Comparison of ENCODE assay signal across 8 mouse cellular contexts in genomic region chr12:75176691-75177645, GRCm38 (mm10). TPM values are rescaled to one million over a fixed set of nuclear protein-coding genes. Genes with fewer than 3 reads are reported as not detected.
DNase-seq lines count a peak whose midpoint lies in the region; ATAC-seq lines count a peak whose summit lies in the region.

Gene Kcnh5, minus strand, starts transcription at chr12:75177332.

- H3K4me3 ChIP-seq in kidney, embryonic 14.5 days (ENCODE audit: low read length), result peak within 1 kb of the TSS; percentile 41
- H3K4me3 ChIP-seq in forebrain, embryonic 11.5 days (ENCODE audit: low read depth, low read length), result peak within 1 kb of the TSS; percentile 59
- peak within 1 kb of the TSS; percentile 86 for H3K4me3 ChIP-seq in hindbrain, embryonic 15.5 days
- H3K4me3 ChIP-seq in limb, embryonic 10.5 days, result peak within 1 kb of the TSS; percentile 60

- 0 out of 2 replicates have a peak, but pooled peaks cover 4% of the 10 kb centered on the region for H3K4me1 ChIP-seq in kidney, embryonic 14.5 days (ENCODE audit: control insufficient read depth, insufficient read depth, low read length)
- H3K4me1 ChIP-seq in forebrain, embryonic 11.5 days (replicated peaks; ENCODE audit: control insufficient read depth, insufficient read depth, low read length), result peaks cover 5% of the 10 kb centered on the region; the same call in 1 of the 2 replicates
- H3K4me1 ChIP-seq in hindbrain, embryonic 15.5 days (replicated peaks), result peaks cover 18% of the 10 kb centered on the region
- peaks cover 23% of the 10 kb centered on the region for H3K4me1 ChIP-seq in limb, embryonic 10.5 days

- peak; percentile 93 for ATAC-seq in kidney, embryonic 14.5 days (ENCODE audit: low FRiP score, low TSS enrichment)
- peak; percentile 96 for ATAC-seq in forebrain, embryonic 11.5 days (replicated peaks; ENCODE audit: low FRiP score)
- peak; percentile 94 for ATAC-seq in hindbrain, embryonic 15.5 days (ENCODE audit: low FRiP score, low read depth)

- H3K36me3 ChIP-seq in kidney, embryonic 14.5 days (ENCODE audit: control insufficient read depth, insufficient read depth, low read length), result no peaks in the 10 kb centered on the region
- H3K36me3 ChIP-seq in forebrain, embryonic 11.5 days (ENCODE audit: control insufficient read depth, insufficient read depth, low read length), result no peaks in the 10 kb centered on the region
- no peaks in the 10 kb centered on the region for H3K36me3 ChIP-seq in hindbrain, embryonic 15.5 days
- H3K36me3 ChIP-seq in limb, embryonic 10.5 days, result no peaks in the 10 kb centered on the region

- WGBS in kidney, embryonic 14.5 days, result under 1% methylated on average over 44 of the region's 52 CpGs
- WGBS in forebrain, embryonic 11.5 days, result under 1% methylated on average over 50 of the region's 52 CpGs
- WGBS in hindbrain, embryonic 15.5 days, result under 1% methylated on average over 52 of the region's 52 CpGs
- under 1% methylated on average over 52 of the region's 52 CpGs for WGBS in limb, embryonic 10.5 days

- no peak within 1 kb of the TSS; the same call in 1 of the 2 replicates for H3K9ac ChIP-seq in kidney, embryonic 14.5 days (ENCODE audit: low read depth, low read length)
- H3K9ac ChIP-seq in forebrain, embryonic 11.5 days (ENCODE audit: low read length), result peak within 1 kb of the TSS; percentile 66
- H3K9ac ChIP-seq in hindbrain, embryonic 15.5 days, result peak within 1 kb of the TSS; percentile 66

- no peaks in the 10 kb centered on the region for H3K9me3 ChIP-seq in kidney, embryonic 14.5 days (ENCODE audit: control insufficient read depth, low read length)
- no peaks in the 10 kb centered on the region for H3K9me3 ChIP-seq in forebrain, embryonic 11.5 days (ENCODE audit: control insufficient read depth, low read length)
- H3K9me3 ChIP-seq in hindbrain, embryonic 15.5 days, result no peaks in the 10 kb centered on the region
- H3K9me3 ChIP-seq in limb, embryonic 10.5 days (replicated peaks), result no peaks in the 10 kb centered on the region

- no peak within 1 kb of the TSS for H3K27ac ChIP-seq in kidney, embryonic 14.5 days (ENCODE audit: low read depth, low read length)
- peak within 1 kb of the TSS; percentile 71 for H3K27ac ChIP-seq in forebrain, embryonic 11.5 days (ENCODE audit: low read depth, low read length)
- H3K27ac ChIP-seq in hindbrain, embryonic 15.5 days (replicated peaks), result peak within 1 kb of the TSS; percentile 86
- H3K27ac ChIP-seq in limb, embryonic 10.5 days, result no peak within 1 kb of the TSS

- no peak for DNase-seq in kidney, adult 11 months
- peak; percentile 40 for DNase-seq in WW6 (ENCODE audit: low read depth, low spot score)
- peak; percentile 90 for DNase-seq in forebrain, embryonic 11.5 days (ENCODE audit: low spot score)
- peak; percentile 75 for DNase-seq in limb, embryonic 10.5 days (ENCODE audit: low spot score)
- DNase-seq in right cerebral cortex, adult 18-20 months, result peak; percentile 84
- DNase-seq in adipocyte (ENCODE audit: low spot score), result no peak

- peak within 1 kb of the TSS; percentile 69 for H3K4me2 ChIP-seq in kidney, embryonic 14.5 days (replicated peaks; ENCODE audit: low read depth, low read length)
- H3K4me2 ChIP-seq in forebrain, embryonic 11.5 days (ENCODE audit: low read depth, low read length, severe bottlenecking), result peak within 1 kb of the TSS; percentile 95
- peak within 1 kb of the TSS; percentile 99 for H3K4me2 ChIP-seq in hindbrain, embryonic 15.5 days

- H3K27me3 ChIP-seq in kidney, embryonic 14.5 days (ENCODE audit: control insufficient read depth, insufficient read depth, low read length), result peaks cover 43% of the 10 kb centered on the region
- H3K27me3 ChIP-seq in forebrain, embryonic 11.5 days (ENCODE audit: control insufficient read depth, insufficient read depth, low read length), result peaks cover 2% of the 10 kb centered on the region
- H3K27me3 ChIP-seq in hindbrain, embryonic 15.5 days, result 0 out of 2 replicates have a peak, but pooled peaks cover 5% of the 10 kb centered on the region
- H3K27me3 ChIP-seq in limb, embryonic 10.5 days (ENCODE audit: low read depth, poor library complexity, severe bottlenecking), result peaks cover 73% of the 10 kb centered on the region

RNA-seq across cellular contexts. Expression of gene Kcnh5, which starts in this region (rescaled TPM):
- polyA plus RNA-seq in kidney, embryonic 14.5 days (2014; fragmentation: Nextera tagmentation; extraction: Ambion mirVana), result 0.44 and 0.45 TPM in 2 replicates
- 0.84 and 0.88 TPM in 2 replicates for polyA plus RNA-seq in forebrain, embryonic 11.5 days (2014; fragmentation: Nextera tagmentation; extraction: Ambion mirVana)
- 3.6 and 3.9 TPM in 2 replicates for polyA plus RNA-seq in hindbrain, embryonic 15.5 days (2015; fragmentation: Nextera tagmentation; extraction: Ambion mirVana)
- 0.13 and 0.18 TPM in 2 replicates for polyA plus RNA-seq in limb, embryonic 10.5 days (2016; fragmentation: Nextera tagmentation; extraction: Ambion mirVana)

Comparison
In these comparisons a context has a peak if more than half of its experiments do, and no peak if none do; other contexts are left out.
1. Peak in ATAC-seq, H3K4me3 ChIP-seq and H3K4me2 ChIP-seq in kidney, embryonic 14.5 days; RNA of the gene not detected or under 1 TPM.
2. Peak in DNase-seq, ATAC-seq, H3K4me3 ChIP-seq, H3K27ac ChIP-seq, H3K9ac ChIP-seq and H3K4me2 ChIP-seq in forebrain, embryonic 11.5 days; RNA of the gene not detected or under 1 TPM.
3. Peak in DNase-seq and H3K4me3 ChIP-seq in limb, embryonic 10.5 days; RNA of the gene not detected or under 1 TPM.
4. DNase-seq: peak in WW6 (single experiment) and right cerebral cortex, adult 18-20 months (single experiment); none in kidney, adult 11 months (single experiment) and adipocyte (single experiment).
5. Peak in every context shown above with its lines, with median percentiles within 50 percentile points of each other: ATAC-seq, H3K4me2 ChIP-seq and H3K4me3 ChIP-seq.